Mouse (Mus musculus): ENCODE measurements around the gene Armc7.
"Not testable (repeated sequence)": the region's sequence is repeated elsewhere in the genome, so short reads cannot be mapped to it uniquely, and the experiment has no call there.

The Armc7 gene

GRCm38 (mm10) chr11:115488551-115489104 is 13.2 kb downstream of the Armc7 start:
- in situ Hi-C loops (cut with MboI, MseI) = loop anchor here (5.0 kb wide), 1 partner anchor 44 kb away; no protein-coding TSS in a partner anchor

- in situ Hi-C loops (cut with MboI, MseI) = no loop called here
Measured at GRCm38 (mm10) chr11:115490441-115491355, 15.2 kb downstream of the Armc7 start.

GRCm38 (mm10) chr11:115491356-115492083 is 16.1 kb downstream of the Armc7 start, which contains the start of gene Nt5c:
TSS of gene Nt5c (minus strand) at chr11:115491862.
- in situ Hi-C loops (cut with MboI, MseI) = no loop called here

- in situ Hi-C loops (cut with MboI, MseI) = no loop called here
Measured at GRCm38 (mm10) chr11:115492387-115492786, 16.9 kb downstream of the Armc7 start.

- in situ Hi-C loops (cut with MboI, MseI) = not testable (repeated sequence)
Measured at GRCm38 (mm10) chr11:115496559-115496958, 21.1 kb downstream of the Armc7 start.

GRCm38 (mm10) chr11:115502636-115503035 is 27.2 kb downstream of the Armc7 start:
- in situ Hi-C loops (cut with MboI, MseI) = no loop called here

GRCm38 (mm10) chr11:115506586-115506985 is 31.1 kb downstream of the Armc7 start:
- in situ Hi-C loops (cut with MboI, MseI) = no loop called here

GRCm38 (mm10) chr11:115508061-115508460 is 32.6 kb downstream of the Armc7 start:
- in situ Hi-C loops (cut with MboI, MseI) = no loop called here

GRCm38 (mm10) chr11:115509773-115510506 is 34.5 kb downstream of the Armc7 start:
- in situ Hi-C loops (cut with MboI, MseI) = no loop called here

GRCm38 (mm10) chr11:115510507-115510888 is 35.0 kb downstream of the Armc7 start:
- in situ Hi-C loops (cut with MboI, MseI) = no loop called here

- in situ Hi-C loops (cut with MboI, MseI) = no loop called here
Measured at GRCm38 (mm10) chr11:115511121-115511520, 35.7 kb downstream of the Armc7 start.

- in situ Hi-C loops (cut with MboI, MseI) = no loop called here
Measured at GRCm38 (mm10) chr11:115512004-115512403, 36.5 kb downstream of the Armc7 start.

GRCm38 (mm10) chr11:115512407-115513183 is 37.1 kb downstream of the Armc7 start:
- in situ Hi-C loops (cut with MboI, MseI) = no loop called here

GRCm38 (mm10) chr11:115513271-115514237 is 38.1 kb downstream of the Armc7 start:
- in situ Hi-C loops (cut with MboI, MseI) = no loop called here

GRCm38 (mm10) chr11:115514238-115514663 is 38.8 kb downstream of the Armc7 start, which contains the start of gene Jpt1:
TSS of gene Jpt1 (minus strand) at chr11:115514387.
- in situ Hi-C loops (cut with MboI, MseI) = no loop called here

- in situ Hi-C loops (cut with MboI, MseI) = no loop called here
Measured at GRCm38 (mm10) chr11:115515021-115515420, 39.6 kb downstream of the Armc7 start.

- in situ Hi-C loops (cut with MboI, MseI) = no loop called here
Measured at GRCm38 (mm10) chr11:115516942-115517341, 41.5 kb downstream of the Armc7 start.

- in situ Hi-C loops (cut with MboI, MseI) = no loop called here
Measured at GRCm38 (mm10) chr11:115518693-115519092, 43.2 kb downstream of the Armc7 start.

GRCm38 (mm10) chr11:115519581-115519980 is 44.1 kb downstream of the Armc7 start:
- in situ Hi-C loops (cut with MboI, MseI) = no loop called here

Data from T-helper 17 cell (primary cell).